Mouse (Mus musculus): ENCODE measurements at regions not wholly inside any gene's neighbourhood (a gene's known extent, or its start where the extent isn't known, plus 50 kb on each side); places are given as distances from the start of the nearest gene placed in this dataset.

DNA sequence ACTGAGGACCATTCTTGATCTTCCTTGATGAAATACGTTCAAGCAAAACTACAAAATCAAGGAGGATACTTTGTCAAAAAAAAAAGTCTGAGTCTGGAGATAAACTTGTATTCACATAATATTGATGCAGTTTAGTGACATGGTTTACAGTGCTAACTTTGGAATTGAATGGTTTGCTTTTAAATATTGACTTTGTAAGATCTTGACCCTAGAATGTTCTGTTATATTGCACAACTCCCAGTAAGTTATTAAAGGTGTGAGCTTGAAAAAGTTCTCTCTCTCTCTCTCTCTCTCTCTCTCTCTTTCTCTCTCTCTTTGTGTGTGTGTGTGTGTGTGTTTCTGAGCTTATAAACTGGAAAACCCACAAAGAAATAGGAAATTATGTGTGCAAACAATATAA, 186.9 kb upstream of the Bdnf start:
- TF ChIP-seq CTCF (conservative IDR thresholded peaks at IDR 0.05; ENCODE audit: low read length) (no peak), POU5F1 (IDR thresholded peaks at IDR 0.05; ENCODE audit: borderline replicate concordance, low read length) (no peak)

Measured in E14TG2a.4 (cell line).